Mouse (Mus musculus): ENCODE results near the gene Calcoco1. TPM values are rescaled to one million over a fixed set of nuclear protein-coding genes. Genes with fewer than 3 reads are reported as not detected.

Calcoco1 gene
- polyA plus RNA-seq, 1 experiment from 2014 or later, result 43.3 TPM

- H3K4me1 ChIP-seq (replicated peaks), result peaks cover 62% of the 10 kb centered on the region
- H3K4me2 ChIP-seq, result peak overlapping the region; percentile 89
- peak overlapping the region; percentile 53 for H3K9ac ChIP-seq
- H3K36me3 ChIP-seq, result no peaks in the 10 kb centered on the region
- no peaks in the 10 kb centered on the region for H3K9me3 ChIP-seq
- H3K27ac ChIP-seq (replicated peaks), result peak overlapping the region; percentile 97
- WGBS, result 1% methylated on average over 20 of the region's 20 CpGs
- peak overlapping the region; percentile 38 for H3K4me3 ChIP-seq
- ATAC-seq (ENCODE audit: low FRiP score, low read depth), result no peak; the same call in 1 of the 2 replicates
- peaks cover 3% of the 10 kb centered on the region for H3K27me3 ChIP-seq
Observed at GRCm38 (mm10) chr15:102747286-102747640, 25.3 kb upstream of the Calcoco1 start.

GRCm38 (mm10) chr15:102746488-102747285 lies 24.7 kb upstream of the Calcoco1 start:
- Histone ChIP-seq H3K9ac (peak overlapping the region; percentile 53), H3K4me1 (replicated peaks) (peaks cover 62% of the 10 kb centered on the region), H3K9me3 (no peaks in the 10 kb centered on the region), H3K27ac (replicated peaks) (peak overlapping the region; percentile 97), H3K4me3 (peak overlapping the region; percentile 38), H3K4me2 (peak overlapping the region; percentile 89), H3K36me3 (no peaks in the 10 kb centered on the region), H3K27me3 (peaks cover 3% of the 10 kb centered on the region)
- peak; percentile 60 for ATAC-seq (ENCODE audit: low FRiP score, low read depth)
- under 1% methylated on average over 69 of the region's 75 CpGs for WGBS

GRCm38 (mm10) chr15:102746126-102746487 lies 24.1 kb upstream of the Calcoco1 start:
- H3K4me3 ChIP-seq, result peak overlapping the region; percentile 38
- 5% methylated on average over 11 of the region's 11 CpGs for WGBS
- ATAC-seq (ENCODE audit: low FRiP score, low read depth), result 0 out of 2 replicates have a peak, but pooled peaks have one; percentile 1
- peak overlapping the region; percentile 97 for H3K27ac ChIP-seq (replicated peaks)
- H3K4me2 ChIP-seq, result peak overlapping the region; percentile 89
- H3K4me1 ChIP-seq (replicated peaks), result peaks cover 65% of the 10 kb centered on the region
- H3K9ac ChIP-seq, result peak overlapping the region; percentile 53
- H3K36me3 ChIP-seq, result no peaks in the 10 kb centered on the region
- H3K9me3 ChIP-seq, result no peaks in the 10 kb centered on the region
- peaks cover 3% of the 10 kb centered on the region for H3K27me3 ChIP-seq

- Histone ChIP-seq H3K9me3 (no peaks in the 10 kb centered on the region), H3K9ac (no peak overlapping the region), H3K36me3 (no peaks in the 10 kb centered on the region), H3K27ac (replicated peaks) (peak overlapping the region; percentile 97), H3K27me3 (peaks cover 3% of the 10 kb centered on the region), H3K4me1 (replicated peaks) (peaks cover 66% of the 10 kb centered on the region), H3K4me2 (no peak overlapping the region), H3K4me3 (no peak overlapping the region)
- 33% methylated on average over 5 of the region's 5 CpGs for WGBS
- no peak for ATAC-seq (ENCODE audit: low FRiP score, low read depth)
Observed at GRCm38 (mm10) chr15:102745387-102745786, 23.4 kb upstream of the Calcoco1 start.

- peak overlapping the region; percentile 14; the same call in 1 of the 2 replicates for H3K4me2 ChIP-seq
Observed at GRCm38 (mm10) chr15:102744831-102745230, 22.9 kb upstream of the Calcoco1 start.

GRCm38 (mm10) chr15:102744416-102744815 lies 22.4 kb upstream of the Calcoco1 start:
- Histone ChIP-seq H3K9me3 (no peaks in the 10 kb centered on the region), H3K27ac (replicated peaks) (peak overlapping the region; percentile 97), H3K4me3 (no peak overlapping the region), H3K4me1 (replicated peaks) (peaks cover 64% of the 10 kb centered on the region), H3K36me3 (no peaks in the 10 kb centered on the region), H3K9ac (peak overlapping the region; percentile 7; the same call in 1 of the 2 replicates), H3K4me2 (peak overlapping the region; percentile 14), H3K27me3 (peaks cover 3% of the 10 kb centered on the region)
- WGBS, result 22% methylated on average over 7 of the region's 7 CpGs
- ATAC-seq (ENCODE audit: low FRiP score, low read depth), result no peak

More at GRCm38 (mm10) chr15:102744831-102745230, 22.9 kb upstream of the Calcoco1 start:
- WGBS, result 18% methylated on average over 9 of the region's 9 CpGs
- H3K9ac ChIP-seq, result peak overlapping the region; percentile 7; the same call in 1 of the 2 replicates
- no peaks in the 10 kb centered on the region for H3K36me3 ChIP-seq
- peaks cover 64% of the 10 kb centered on the region for H3K4me1 ChIP-seq (replicated peaks)
- H3K4me3 ChIP-seq, result no peak overlapping the region
- no peaks in the 10 kb centered on the region for H3K9me3 ChIP-seq
- peak overlapping the region; percentile 97 for H3K27ac ChIP-seq (replicated peaks)
- ATAC-seq (ENCODE audit: low FRiP score, low read depth), result no peak
- H3K27me3 ChIP-seq, result peaks cover 3% of the 10 kb centered on the region

- peaks cover under 1% of the 10 kb centered on the region for H3K27me3 ChIP-seq
- 2% methylated on average over 14 of the region's 14 CpGs for WGBS
- no peaks in the 10 kb centered on the region for H3K9me3 ChIP-seq
- peak overlapping the region; percentile 97 for H3K27ac ChIP-seq (replicated peaks)
- H3K4me3 ChIP-seq, result no peak overlapping the region
- H3K4me2 ChIP-seq, result peak overlapping the region; percentile 22; the same call in 1 of the 2 replicates
- 0 out of 2 replicates have a peak overlapping the region, but pooled peaks have one; percentile 28 for H3K9ac ChIP-seq
- no peaks in the 10 kb centered on the region for H3K36me3 ChIP-seq
- ATAC-seq (ENCODE audit: low FRiP score, low read depth), result peak; percentile 63
- peaks cover 64% of the 10 kb centered on the region for H3K4me1 ChIP-seq (replicated peaks)
Observed at GRCm38 (mm10) chr15:102743996-102744395, 22.0 kb upstream of the Calcoco1 start.

GRCm38 (mm10) chr15:102743196-102743595 lies 21.2 kb upstream of the Calcoco1 start:
- H3K27me3 ChIP-seq, result no peaks in the 10 kb centered on the region
- no peak overlapping the region for H3K4me3 ChIP-seq
- H3K4me2 ChIP-seq, result no peak overlapping the region
- H3K27ac ChIP-seq (replicated peaks), result peak overlapping the region; percentile 97
- ATAC-seq (ENCODE audit: low FRiP score, low read depth), result no peak
- no peaks in the 10 kb centered on the region for H3K9me3 ChIP-seq
- H3K36me3 ChIP-seq, result no peaks in the 10 kb centered on the region
- peaks cover 64% of the 10 kb centered on the region for H3K4me1 ChIP-seq (replicated peaks)
- H3K9ac ChIP-seq, result peak overlapping the region; percentile 8
- WGBS, result 13% methylated on average over 8 of the region's 8 CpGs

- WGBS, result under 1% methylated on average over 10 of the region's 10 CpGs
- Histone ChIP-seq H3K4me3 (no peak overlapping the region), H3K9me3 (no peaks in the 10 kb centered on the region), H3K9ac (0 out of 2 replicates have a peak overlapping the region, but pooled peaks have one; percentile 8), H3K27ac (replicated peaks) (peak overlapping the region; percentile 97), H3K27me3 (peaks cover 5% of the 10 kb centered on the region), H3K36me3 (no peaks in the 10 kb centered on the region), H3K4me2 (no peak overlapping the region), H3K4me1 (replicated peaks) (peaks cover 60% of the 10 kb centered on the region)
- ATAC-seq (ENCODE audit: low FRiP score, low read depth), result no peak
Observed at GRCm38 (mm10) chr15:102742589-102742988, 20.6 kb upstream of the Calcoco1 start.

GRCm38 (mm10) chr15:102739520-102740297 lies 17.7 kb upstream of the Calcoco1 start:
- no peaks in the 10 kb centered on the region for H3K9me3 ChIP-seq
- H3K27me3 ChIP-seq, result peaks cover 8% of the 10 kb centered on the region
- no peak overlapping the region for H3K4me2 ChIP-seq
- H3K4me3 ChIP-seq, result no peak overlapping the region
- no peak for ATAC-seq (ENCODE audit: low FRiP score, low read depth)
- no peaks in the 10 kb centered on the region for H3K36me3 ChIP-seq
- H3K27ac ChIP-seq (replicated peaks), result no peak overlapping the region
- WGBS, result 32% methylated on average over 15 of the region's 15 CpGs
- no peak overlapping the region for H3K9ac ChIP-seq
- H3K4me1 ChIP-seq (replicated peaks), result peaks cover 60% of the 10 kb centered on the region

- Histone ChIP-seq H3K4me1 (replicated peaks) (peaks cover 56% of the 10 kb centered on the region), H3K36me3 (no peaks in the 10 kb centered on the region), H3K27ac (replicated peaks) (no peak overlapping the region), H3K9me3 (no peaks in the 10 kb centered on the region), H3K4me3 (no peak overlapping the region), H3K9ac (no peak overlapping the region), H3K4me2 (no peak overlapping the region), H3K27me3 (peaks cover 8% of the 10 kb centered on the region)
- no peak for ATAC-seq (ENCODE audit: low FRiP score, low read depth)
- WGBS, result 62% methylated on average over 2 of the region's 2 CpGs
Observed at GRCm38 (mm10) chr15:102738434-102738833, 16.5 kb upstream of the Calcoco1 start.

- Histone ChIP-seq H3K4me2 (no peak overlapping the region), H3K4me3 (no peak overlapping the region), H3K27me3 (peaks cover 8% of the 10 kb centered on the region), H3K9me3 (no peaks in the 10 kb centered on the region), H3K36me3 (no peaks in the 10 kb centered on the region), H3K27ac (replicated peaks) (peak overlapping the region; percentile 78), H3K9ac (no peak overlapping the region), H3K4me1 (replicated peaks) (peaks cover 58% of the 10 kb centered on the region)
- ATAC-seq (ENCODE audit: low FRiP score, low read depth), result no peak
- 57% methylated on average over 19 of the region's 19 CpGs for whole genome bisulfite sequencing
Observed at GRCm38 (mm10) chr15:102737092-102737491, 15.1 kb upstream of the Calcoco1 start.
